Mouse (Mus musculus): ENCODE data around the gene Gpr55.

The Gpr55 gene

GRCm38 (mm10) chr1:85957942-85958619 is 2.7 kb downstream of the Gpr55 start:
- no peak for DNase-seq (ENCODE audit: extremely low spot score)

DNA sequence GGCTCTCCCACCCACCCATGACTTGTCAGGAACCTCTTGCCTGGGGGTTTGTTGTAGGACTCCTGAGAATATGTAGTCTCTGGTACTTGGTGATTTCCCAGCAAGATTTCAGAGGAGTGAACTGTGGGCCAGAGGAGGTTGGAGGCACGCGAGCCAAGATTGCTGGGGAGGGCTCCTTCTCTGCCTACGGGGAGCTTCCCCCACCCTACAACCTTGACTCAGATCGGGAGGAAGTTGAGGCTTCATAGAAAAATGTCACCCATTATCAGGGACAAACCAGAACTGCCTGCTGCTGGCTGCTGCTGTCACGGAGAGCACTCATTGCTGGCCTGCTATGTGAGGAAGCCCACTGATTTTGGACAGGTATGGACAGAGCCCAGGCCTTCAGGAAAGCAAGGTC is 3.5 kb downstream of the Gpr55 start:
- DNase-seq (ENCODE audit: extremely low spot score) = no peak

GRCm38 (mm10) chr1:85955150-85955549 is 5.7 kb downstream of the Gpr55 start:
- no peak for DNase-seq (ENCODE audit: extremely low spot score)

GRCm38 (mm10) chr1:85949085-85949684 is 11.6 kb downstream of the Gpr55 start:
- no peak for DNase-seq (ENCODE audit: extremely low spot score)

GRCm38 (mm10) chr1:85942318-85942717 is 18.5 kb downstream of the Gpr55 start:
- DNase-seq (ENCODE audit: extremely low spot score) = no peak

GRCm38 (mm10) chr1:85937323-85937722 is 23.5 kb downstream of the Gpr55 start:
- DNase-seq (ENCODE audit: extremely low spot score) = no peak

DNA sequence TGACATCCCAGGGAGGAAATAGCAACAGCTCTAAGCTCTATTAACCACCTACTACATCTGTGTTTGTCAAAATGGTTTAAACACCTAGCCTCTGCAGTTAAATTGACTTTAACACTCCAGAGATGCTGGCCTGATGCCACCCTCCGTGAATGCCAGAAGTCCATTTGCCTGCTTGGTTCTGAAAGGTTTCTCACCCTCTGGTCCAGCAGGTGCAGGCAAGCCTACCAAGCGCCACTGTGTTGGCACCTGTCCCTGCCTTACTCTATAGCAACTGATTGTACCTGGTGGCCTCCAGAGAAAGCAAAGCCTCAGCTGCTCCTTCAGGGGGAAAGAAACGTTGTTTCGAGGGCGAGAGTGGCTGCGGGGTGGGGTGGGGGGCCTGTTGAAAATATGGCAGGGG is 24.5 kb downstream of the Gpr55 start:
- DNase-seq (ENCODE audit: extremely low spot score) = no peak

- DNase-seq (ENCODE audit: extremely low spot score) = peak; percentile 54
Observed at GRCm38 (mm10) chr1:85935148-85935852, 25.5 kb downstream of the Gpr55 start.

GRCm38 (mm10) chr1:85934560-85934959 is 26.2 kb downstream of the Gpr55 start:
- peak; percentile 22 for DNase-seq (ENCODE audit: extremely low spot score)

DNA sequence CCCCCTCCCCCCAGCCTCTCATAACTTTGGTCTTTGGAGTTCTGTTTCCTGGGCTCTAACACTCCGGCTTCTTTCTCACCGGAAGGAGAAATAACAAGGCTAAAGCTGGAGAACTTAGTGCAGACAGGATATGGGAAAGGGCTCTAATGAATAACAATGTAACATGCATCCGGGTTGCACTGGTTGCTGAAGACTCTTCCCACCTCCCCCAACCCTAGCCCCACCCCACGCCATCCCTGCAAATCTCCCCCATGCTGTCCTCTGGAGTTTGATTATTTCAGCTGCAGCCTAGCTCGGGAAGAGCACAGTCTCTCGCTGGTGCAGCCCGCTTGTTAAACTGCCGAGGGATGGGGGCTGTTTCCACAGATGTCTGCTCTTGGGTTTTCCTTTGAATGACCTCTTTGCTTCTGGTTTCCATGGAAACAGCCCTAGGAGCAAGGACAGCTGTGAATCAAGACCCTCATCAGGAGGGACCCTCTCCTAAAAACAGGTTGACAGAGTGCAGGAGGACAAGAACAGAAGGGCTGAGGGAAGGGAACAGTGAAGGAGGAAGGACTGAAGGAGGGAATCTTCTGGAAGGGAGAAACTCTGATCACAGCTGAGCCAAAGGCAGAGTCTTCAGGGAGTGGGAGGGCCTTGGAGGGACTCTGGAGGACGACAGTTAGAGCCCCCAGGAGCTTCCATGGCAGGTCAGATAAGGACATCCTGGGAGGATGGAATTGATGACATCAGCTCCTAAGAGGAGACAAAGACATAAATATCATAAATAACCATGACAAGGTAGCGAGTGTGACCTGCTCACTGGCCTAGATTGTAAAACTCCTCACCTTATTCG is 27.0 kb downstream of the Gpr55 start:
- DNase-seq (ENCODE audit: extremely low spot score) = peak; percentile 73

GRCm38 (mm10) chr1:85933226-85933625 is 27.6 kb downstream of the Gpr55 start:
- DNase-seq (ENCODE audit: extremely low spot score) = peak; percentile 40

DNA sequence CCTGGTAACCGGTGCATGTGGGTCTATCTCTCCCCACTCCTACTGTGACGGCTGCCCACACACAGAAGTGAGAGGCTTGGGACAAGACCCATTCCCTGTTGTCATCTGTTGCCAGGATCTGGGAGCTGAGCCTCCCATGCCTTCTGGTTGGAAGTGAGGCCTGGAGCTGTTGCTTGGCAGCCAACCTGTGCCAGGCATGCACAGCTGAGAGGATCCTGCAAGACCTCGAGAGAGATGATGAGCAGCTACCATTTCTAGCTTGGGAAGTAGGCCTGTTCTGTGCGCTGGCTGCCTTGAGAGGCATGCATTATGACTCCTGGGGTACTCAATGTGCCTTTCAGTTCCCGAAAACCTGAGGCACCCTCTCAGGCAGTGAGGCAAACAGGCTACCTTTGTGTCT is 29.6 kb downstream of the Gpr55 start:
- no peak for DNase-seq (ENCODE audit: extremely low spot score)

DNA sequence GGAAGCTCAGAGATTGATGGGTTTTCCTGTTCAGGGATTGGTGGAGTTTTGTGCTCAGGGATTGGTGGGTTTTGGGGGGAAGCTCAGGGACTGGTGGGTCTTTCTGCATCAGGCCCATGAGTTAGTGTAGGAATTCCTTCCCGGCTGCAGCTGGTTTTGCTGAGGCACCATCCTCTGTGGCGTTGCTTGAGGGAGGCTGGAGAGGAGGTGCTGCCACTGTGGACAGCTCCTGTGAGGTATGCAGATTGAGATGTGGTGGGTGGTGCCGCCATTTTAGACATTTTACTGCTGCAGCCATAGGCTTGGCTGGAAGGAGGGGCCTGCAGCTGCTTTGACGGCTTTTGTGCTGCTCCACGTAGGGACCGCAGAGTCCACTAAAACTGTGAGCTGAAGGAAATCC is 31.4 kb downstream of the Gpr55 start:
- no peak for DNase-seq (ENCODE audit: extremely low spot score)

GRCm38 (mm10) chr1:85928688-85929065 is 32.1 kb downstream of the Gpr55 start:
- DNase-seq (ENCODE audit: extremely low spot score) = no peak

GRCm38 (mm10) chr1:85928057-85928687 is 32.6 kb downstream of the Gpr55 start, which contains the start of gene 4933407L21Rik:
Gene 4933407L21Rik (plus strand): TSS chr1:85928483.
- no peak for DNase-seq (ENCODE audit: extremely low spot score)

GRCm38 (mm10) chr1:85925183-85925582 is 35.6 kb downstream of the Gpr55 start:
- DNase-seq (ENCODE audit: extremely low spot score) = no peak

- no peak for DNase-seq (ENCODE audit: extremely low spot score)
Observed at GRCm38 (mm10) chr1:85922865-85923211, 38.0 kb downstream of the Gpr55 start.

DNA sequence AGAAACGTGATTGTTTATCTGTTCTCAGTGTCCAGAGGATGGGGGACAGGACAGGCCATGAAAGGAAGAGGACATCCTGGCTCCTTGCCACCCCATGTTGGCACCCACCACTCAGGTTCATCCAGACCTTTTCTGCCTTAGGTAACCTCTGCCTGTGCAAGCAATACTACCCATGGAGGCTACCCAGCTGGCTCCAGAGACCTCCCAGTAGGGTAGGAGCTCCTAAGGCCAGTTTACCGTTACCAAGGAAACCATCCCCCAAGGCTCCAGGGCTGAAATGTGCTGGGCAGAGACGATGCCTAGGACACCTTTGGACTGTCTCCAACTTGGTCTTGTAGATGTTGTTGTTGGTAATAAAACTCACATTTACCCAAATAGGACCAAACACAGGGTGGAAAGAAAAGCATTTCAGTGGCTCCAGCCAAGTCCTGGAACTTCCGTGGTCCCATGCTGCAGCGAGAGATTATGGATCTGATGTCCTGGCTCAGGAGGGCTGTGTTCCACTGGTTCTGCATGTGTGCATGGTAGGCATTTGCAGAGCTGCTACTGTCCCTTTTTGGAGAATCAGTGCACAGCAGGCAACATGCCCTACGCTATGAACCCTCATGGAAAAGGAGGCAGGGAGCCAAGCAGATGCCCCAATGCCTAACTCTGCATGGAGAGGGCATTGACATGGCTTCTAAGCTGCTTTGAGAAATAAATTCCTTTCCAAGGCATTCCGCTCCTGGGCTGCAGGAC is 38.5 kb downstream of the Gpr55 start:
- no peak for DNase-seq (ENCODE audit: extremely low spot score)

GRCm38 (mm10) chr1:85921725-85922124 is 39.1 kb downstream of the Gpr55 start:
- DNase-seq (ENCODE audit: extremely low spot score) = no peak

- no peak for DNase-seq (ENCODE audit: extremely low spot score)
Observed at GRCm38 (mm10) chr1:85919621-85920020, 41.2 kb downstream of the Gpr55 start.

DNA sequence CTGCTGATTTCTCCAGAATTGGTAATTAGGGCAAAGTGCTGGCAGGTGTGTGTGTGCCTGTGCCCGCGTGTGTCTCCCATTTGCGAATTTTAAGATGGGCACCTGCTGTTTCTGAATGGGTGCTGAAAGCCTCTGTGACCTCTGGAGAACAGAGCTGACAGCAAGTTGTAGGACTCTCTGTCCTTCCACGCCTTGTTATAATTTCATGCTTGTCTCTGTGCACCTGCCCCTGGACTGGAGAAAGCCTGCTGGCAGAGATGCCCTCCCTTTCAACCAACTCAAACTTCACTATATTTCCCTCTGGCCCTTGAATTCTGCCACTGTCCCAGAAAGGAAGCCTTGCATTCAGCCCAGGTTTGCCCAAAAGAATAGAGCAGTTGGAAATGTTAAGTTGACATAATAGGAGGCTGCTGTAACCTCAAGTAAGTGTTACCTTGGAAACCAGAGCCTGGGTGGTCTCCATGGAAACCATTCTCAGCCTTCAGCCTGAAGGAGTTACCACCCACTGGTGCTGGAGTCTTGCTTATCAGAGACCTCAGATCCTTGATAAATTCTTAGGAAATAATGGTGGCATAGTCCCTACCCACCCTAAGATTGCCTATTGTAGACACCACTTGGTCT is 43.9 kb downstream of the Gpr55 start:
- peak; percentile 55 for DNase-seq (ENCODE audit: extremely low spot score)

Measured in embryo, embryonic 9.5 days (tissue).